Mouse (Mus musculus) liver, embryonic 11.5 days (tissue): ENCODE results near the gene Csnk1d. TPM values are rescaled to one million over a fixed set of nuclear protein-coding genes. Genes with fewer than 3 reads are reported as not detected.

Source experiments
- ATAC-seq: fragments of 200-750 bp; cut with Nextera tagmentation; replicated peaks from 2 replicates; pipeline ENCODE4 v1.8.0; 2017; ENCODE audit warnings: moderate number of reproducible peaks, mild to moderate bottlenecking, moderate TSS enrichment, moderate library complexity; ENCODE audit not compliant: low FRiP score
- DNase-seq: peaks from one replicate; pipeline ENCODE4 v3.0.0-alpha.2; 2017; ENCODE audit warnings: low spot score
- H3K27ac ChIP-seq: fragments of 300-500 bp; sonication (generic); 2 replicates; pipeline ENCODE4 v1.5.1; 2014; ENCODE audit warnings: mild to moderate bottlenecking, low read depth, low read length, control low read depth
- H3K27me3 ChIP-seq: fragments of 300-500 bp; sonication (generic); replicated peaks from 2 replicates; pipeline ENCODE4 v1.6.1; 2014; ENCODE audit warnings: low read length, mixed read lengths; ENCODE audit not compliant: control insufficient read depth, insufficient read depth
- H3K36me3 ChIP-seq: fragments of 300-500 bp; sonication (generic); 2 replicates; pipeline ENCODE4 v1.6.1; 2014; ENCODE audit warnings: mild to moderate bottlenecking, low read length, moderate library complexity, mixed read lengths; ENCODE audit not compliant: control insufficient read depth, insufficient read depth
- H3K4me1 ChIP-seq: fragments of 300-500 bp; sonication (generic); replicated peaks from 2 replicates; pipeline ENCODE4 v1.6.1; 2014; ENCODE audit warnings: low read length, mixed read lengths; ENCODE audit not compliant: control insufficient read depth, insufficient read depth
- H3K4me2 ChIP-seq: fragments of 300-500 bp; sonication (generic); 2 replicates; pipeline ENCODE4 v1.6.1; 2014; ENCODE audit warnings: mild to moderate bottlenecking, control low read depth, moderate library complexity
- H3K4me3 ChIP-seq: fragments of 300-500 bp; sonication (generic); 2 replicates; pipeline ENCODE4 v1.5.1; 2014; ENCODE audit warnings: low read depth, low read length, control low read depth
- H3K9ac ChIP-seq: fragments of 300-500 bp; sonication (generic); 2 replicates; pipeline ENCODE4 v1.6.1; 2014; ENCODE audit warnings: low read depth, low read length, control low read depth
- H3K9me3 ChIP-seq: fragments of 300-500 bp; sonication (generic); 2 replicates; pipeline ENCODE4 v1.6.1; 2016; ENCODE audit warnings: low read length, inconsistent platforms, mixed read lengths; ENCODE audit not compliant: control insufficient read depth
- WGBS: fragments of 180-500 bp; shearing (Covaris S2); extraction: QIAGEN DNeasy Blood & Tissue Kit; methylation state at CpG from one replicate; pipeline ENCODE4 v1.1.7; 2014; 5-methylcytosine and 5-hydroxymethylcytosine counted together
- polyA plus RNA-seq: library from polyadenylated mRNA; unstranded; fragments of >200 nt; fragmentation: Nextera tagmentation; extraction: Ambion mirVana; gene quantifications from 2 replicates; pipeline ENCODE4 v1.2.1, GENCODE M21; 2014

Csnk1d gene
- polyA plus RNA-seq, 1 experiment from 2014 or later, result 62.2 TPM

GRCm38 (mm10) chr11:120928468-120928867 lies 62.7 kb downstream of the Csnk1d start:
- Histone ChIP-seq H3K27ac (no peak overlapping the region), H3K36me3 (peaks cover 2% of the 10 kb centered on the region; the same call in 1 of the 2 replicates), H3K4me3 (no peak overlapping the region), H3K9me3 (no peaks in the 10 kb centered on the region), H3K4me2 (peak overlapping the region; percentile 4; the same call in 1 of the 2 replicates), H3K9ac (no peak overlapping the region), H3K27me3 (no peaks in the 10 kb centered on the region), H3K4me1 (peaks cover 15% of the 10 kb centered on the region)
- WGBS, result 58% methylated on average over 4 of the region's 4 CpGs
- ATAC-seq, result no peak
- no peak for DNase-seq

GRCm38 (mm10) chr11:120922528-120922927 lies 68.6 kb downstream of the Csnk1d start:
- no peaks in the 10 kb centered on the region for H3K27me3 ChIP-seq
- no peak overlapping the region for H3K27ac ChIP-seq
- H3K9me3 ChIP-seq, result no peaks in the 10 kb centered on the region
- H3K36me3 ChIP-seq, result peaks cover 12% of the 10 kb centered on the region
- peaks cover 6% of the 10 kb centered on the region; the same call in 1 of the 2 replicates for H3K4me1 ChIP-seq
- 89% methylated on average over 3 of the region's 3 CpGs for WGBS
- ATAC-seq (no peak), DNase-seq (no peak)
- H3K4me3 ChIP-seq, result no peak overlapping the region
- H3K4me2 ChIP-seq, result no peak overlapping the region
- no peak overlapping the region for H3K9ac ChIP-seq

DNA sequence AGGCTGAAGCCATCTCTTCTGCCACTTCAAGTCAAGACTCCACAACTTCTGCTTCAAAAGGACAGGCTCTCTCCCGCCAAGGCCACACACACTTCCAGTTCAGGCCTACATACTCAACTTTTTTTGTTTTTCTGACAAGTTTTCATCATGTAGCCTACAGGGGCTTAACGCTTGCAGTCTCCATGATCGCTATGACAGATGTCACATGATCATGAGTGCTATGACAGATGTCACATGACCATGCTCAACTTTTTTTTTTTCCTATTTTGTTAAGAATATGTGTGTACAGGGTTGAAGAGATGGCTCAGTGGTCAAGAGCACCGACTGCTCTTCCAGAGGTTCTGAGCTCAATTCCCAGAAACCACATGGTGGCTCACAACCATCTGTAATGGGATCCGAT lies 73.4 kb downstream of the Csnk1d start:
- H3K4me2 ChIP-seq, result no peak overlapping the region
- no peak for DNase-seq
- peaks cover 13% of the 10 kb centered on the region; the same call in 1 of the 2 replicates for H3K36me3 ChIP-seq
- H3K4me1 ChIP-seq, result peaks cover 2% of the 10 kb centered on the region; the same call in 1 of the 2 replicates
- no peak overlapping the region for H3K9ac ChIP-seq
- 95% methylated on average over 5 of the region's 5 CpGs for WGBS
- H3K9me3 ChIP-seq, result no peaks in the 10 kb centered on the region
- no peak for ATAC-seq
- no peak overlapping the region for H3K27ac ChIP-seq
- no peak overlapping the region for H3K4me3 ChIP-seq
- H3K27me3 ChIP-seq, result no peaks in the 10 kb centered on the region

GRCm38 (mm10) chr11:120916477-120916876 lies 74.7 kb downstream of the Csnk1d start:
- WGBS, result 50% methylated on average over 3 of the region's 3 CpGs

DNA sequence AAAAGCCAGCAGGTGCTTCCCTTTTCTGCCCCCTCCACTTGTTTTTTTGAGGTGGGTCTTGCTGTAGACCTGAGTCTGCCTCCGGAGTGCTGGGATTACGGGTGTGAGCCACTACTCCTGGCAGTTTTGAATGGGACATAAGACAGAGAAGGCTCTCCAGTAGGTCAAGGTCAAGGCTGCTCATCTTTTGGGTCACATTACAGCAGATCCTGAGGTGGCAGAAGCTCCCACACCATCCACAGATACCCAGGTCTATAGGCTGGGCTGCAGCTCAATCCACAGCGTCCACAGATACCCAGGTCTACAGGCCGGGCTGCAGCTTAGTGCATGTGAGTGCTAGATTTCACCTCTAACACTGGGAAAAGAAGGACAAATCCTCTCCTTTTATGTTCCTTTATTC lies 77.3 kb downstream of the Csnk1d start:
- no peak for DNase-seq
- H3K4me3 ChIP-seq, result no peak overlapping the region
- peaks cover 11% of the 10 kb centered on the region; the same call in 1 of the 2 replicates for H3K36me3 ChIP-seq
- no peaks in the 10 kb centered on the region for H3K9me3 ChIP-seq
- H3K27ac ChIP-seq, result no peak overlapping the region
- no peaks in the 10 kb centered on the region for H3K27me3 ChIP-seq
- H3K9ac ChIP-seq, result no peak overlapping the region
- ATAC-seq, result no peak
- no peak overlapping the region for H3K4me2 ChIP-seq
- WGBS, result 86% methylated on average over 4 of the region's 4 CpGs
- no peaks in the 10 kb centered on the region for H3K4me1 ChIP-seq

More at GRCm38 (mm10) chr11:120916477-120916876, 74.7 kb downstream of the Csnk1d start:
- DNase-seq (no peak), ATAC-seq (no peak)
- Histone ChIP-seq H3K27ac (no peak overlapping the region), H3K4me1 (no peaks in the 10 kb centered on the region), H3K27me3 (no peaks in the 10 kb centered on the region), H3K9me3 (no peaks in the 10 kb centered on the region), H3K36me3 (peaks cover 13% of the 10 kb centered on the region; the same call in 1 of the 2 replicates), H3K4me2 (no peak overlapping the region), H3K9ac (no peak overlapping the region), H3K4me3 (no peak overlapping the region)

Other genes starting within 250 kb of the Csnk1d start
- gene Hmga1b, start 228.5 kb downstream of the Csnk1d start, polyA plus RNA-seq, result 11.4 and 17.5 TPM in 2 replicates
- gene Rfng, start 207.1 kb downstream of the Csnk1d start, polyA plus RNA-seq, result 30.3 and 33.4 TPM in 2 replicates
- 209 and 210 TPM in 2 replicates for gene Gps1, start 207.1 kb downstream of the Csnk1d start, polyA plus RNA-seq
- 132 and 139 TPM in 2 replicates for gene Dus1l, start 194.9 kb downstream of the Csnk1d start, polyA plus RNA-seq
- gene Fasn, start 166.8 kb downstream of the Csnk1d start, polyA plus RNA-seq, result 71.3 and 80.0 TPM in 2 replicates
- 4.2 and 4.7 TPM in 2 replicates for gene Ccdc57, start 58.5 kb downstream of the Csnk1d start, polyA plus RNA-seq
- 257 and 272 TPM in 2 replicates for gene Slc16a3, start 42.9 kb downstream of the Csnk1d start, polyA plus RNA-seq
- 0.18 TPM in 2 replicates for gene Cd7, start 48.1 kb upstream of the Csnk1d start, polyA plus RNA-seq
- not detected in 2 replicates for gene Sectm1b, start 72.2 kb upstream of the Csnk1d start, polyA plus RNA-seq
- 0.32 and 0.86 TPM in 2 replicates for gene Sectm1a, start 89.9 kb upstream of the Csnk1d start, polyA plus RNA-seq
- gene Tex19.2, start 127.3 kb upstream of the Csnk1d start, polyA plus RNA-seq, result 0.29 TPM in 1 of 2 replicates, not detected in the other
- gene Tex19.1, start 154.8 kb upstream of the Csnk1d start, polyA plus RNA-seq, result 0.43 and 0.44 TPM in 2 replicates
- not detected in 2 replicates for gene Uts2r, start 168.9 kb upstream of the Csnk1d start, polyA plus RNA-seq
- 5.1 and 5.6 TPM in 2 replicates for gene Hexdc, start 213.1 kb upstream of the Csnk1d start, polyA plus RNA-seq
- gene Ogfod3, start 213.4 kb upstream of the Csnk1d start, polyA plus RNA-seq, result 21.7 and 23.4 TPM in 2 replicates
- 35.1 and 38.2 TPM in 2 replicates for gene Cybc1, start 238.0 kb upstream of the Csnk1d start, polyA plus RNA-seq
- 81.5 and 89.4 TPM in 2 replicates for gene Narf, start 245.9 kb upstream of the Csnk1d start, polyA plus RNA-seq